Mouse (Mus musculus) cerebellum, adult 18-20 months (tissue): ENCODE measurements around the gene Ptprq.

Experiments used
- DNase-seq, 2 experiments: peaks; one replicate each; pipeline ENCODE4 v3.0.0; 2021

Ptprq gene

GRCm38 (mm10) chr10:107626648-107627047 lies 93.2 kb downstream of the Ptprq start:
- DNase-seq = no peak

GRCm38 (mm10) chr10:107624211-107624610 lies 95.6 kb downstream of the Ptprq start:
- no peak for DNase-seq

GRCm38 (mm10) chr10:107615460-107615859 lies 104.4 kb downstream of the Ptprq start:
- DNase-seq = no peak

- DNase-seq = no peak
These were observed 118.5 kb downstream of the Ptprq start for GRCm38 (mm10) chr10:107601371-107601770.

GRCm38 (mm10) chr10:107583360-107583759 lies 136.5 kb downstream of the Ptprq start:
- DNase-seq = no peak

GRCm38 (mm10) chr10:107569044-107569443 lies 150.8 kb downstream of the Ptprq start:
- no peak for DNase-seq

GRCm38 (mm10) chr10:107568261-107568660 lies 151.6 kb downstream of the Ptprq start:
- DNase-seq = no peak

- no peak for DNase-seq
These were observed 157.0 kb downstream of the Ptprq start for GRCm38 (mm10) chr10:107562875-107563274.

- DNase-seq = no peak
These were observed 159.0 kb downstream of the Ptprq start for GRCm38 (mm10) chr10:107560881-107561280.

GRCm38 (mm10) chr10:107543026-107543425 lies 176.8 kb downstream of the Ptprq start:
- DNase-seq = no peak

- no peak for DNase-seq
These were observed 191.1 kb downstream of the Ptprq start for GRCm38 (mm10) chr10:107528758-107529157.

- no peak for DNase-seq
These were observed 200.6 kb downstream of the Ptprq start for GRCm38 (mm10) chr10:107519216-107519615.

GRCm38 (mm10) chr10:107516641-107517040 lies 203.2 kb downstream of the Ptprq start:
- no peak for DNase-seq

- DNase-seq = no peak
These were observed 205.1 kb downstream of the Ptprq start for GRCm38 (mm10) chr10:107514735-107515134.

GRCm38 (mm10) chr10:107506397-107506796 lies 213.5 kb downstream of the Ptprq start:
- DNase-seq = no peak

- DNase-seq = no peak
These were observed 216.4 kb downstream of the Ptprq start for GRCm38 (mm10) chr10:107503430-107503829.

- DNase-seq = no peak
These were observed 217.7 kb downstream of the Ptprq start for GRCm38 (mm10) chr10:107502193-107502592.

GRCm38 (mm10) chr10:107499656-107500055 lies 220.2 kb downstream of the Ptprq start:
- no peak for DNase-seq

GRCm38 (mm10) chr10:107496402-107496801 lies 223.4 kb downstream of the Ptprq start:
- DNase-seq = no peak

GRCm38 (mm10) chr10:107494568-107494967 lies 225.3 kb downstream of the Ptprq start, which contains the start of gene Myf6:
TSS of gene Myf6 (minus strand) at chr10:107494737.
- no peak for DNase-seq

- no peak for DNase-seq
These were observed 226.0 kb downstream of the Ptprq start for GRCm38 (mm10) chr10:107493580-107494474.

GRCm38 (mm10) chr10:107492867-107493579 lies 226.8 kb downstream of the Ptprq start:
- no peak for DNase-seq

- no peak for DNase-seq
These were observed 231.1 kb downstream of the Ptprq start for GRCm38 (mm10) chr10:107488654-107489315.
